ENCODE assay signal across 8 mouse cellular contexts in genomic region chr9:57439522-57440295, GRCm38 (mm10). TPM values are rescaled to one million over a fixed set of nuclear protein-coding genes. Genes with fewer than 3 reads are reported as not detected.
DNase-seq lines count a peak whose midpoint lies in the region; ATAC-seq and TF ChIP-seq lines count a peak whose summit lies in the region.

Ppcdc (minus strand) TSS chr9:57440124.

- H3K4me3 ChIP-seq in bone marrow macrophage, adult 2 months (ENCODE audit: insufficient read depth, low read length) = peak within 1 kb of the TSS; percentile 91
- H3K4me3 ChIP-seq in embryonic fibroblast, embryonic 13.5 days (ENCODE audit: insufficient read depth, low read length) = peak within 1 kb of the TSS; percentile 69
- H3K4me3 ChIP-seq in kidney, embryonic 14.5 days (ENCODE audit: low read length) = peak within 1 kb of the TSS; percentile 42
- peak within 1 kb of the TSS; percentile 58 for H3K4me3 ChIP-seq in limb, embryonic 15.5 days

- H3K27ac ChIP-seq in bone marrow macrophage, adult 2 months (ENCODE audit: insufficient read depth, low read depth, low read length) = peak within 1 kb of the TSS; percentile 84
- peak within 1 kb of the TSS; percentile 78 for H3K27ac ChIP-seq in embryonic fibroblast, embryonic 13.5 days (ENCODE audit: insufficient read depth, low read length)
- H3K27ac ChIP-seq in kidney, embryonic 14.5 days (ENCODE audit: low read depth, low read length) = peak within 1 kb of the TSS; percentile 65; the same call in 1 of the 2 replicates
- peak within 1 kb of the TSS; percentile 82 for H3K27ac ChIP-seq in limb, embryonic 15.5 days

- no peaks in the 10 kb centered on the region for H3K9me3 ChIP-seq in kidney, embryonic 14.5 days (ENCODE audit: control insufficient read depth, low read length)
- no peaks in the 10 kb centered on the region for H3K9me3 ChIP-seq in limb, embryonic 15.5 days

- peaks cover 21% of the 10 kb centered on the region for H3K4me1 ChIP-seq in bone marrow macrophage, adult 2 months (ENCODE audit: control insufficient read depth, insufficient read depth, low read length)
- peaks cover 12% of the 10 kb centered on the region for H3K4me1 ChIP-seq in embryonic fibroblast, embryonic 13.5 days (ENCODE audit: control insufficient read depth, insufficient read depth, low read length)
- peaks cover 19% of the 10 kb centered on the region for H3K4me1 ChIP-seq in kidney, embryonic 14.5 days (ENCODE audit: control insufficient read depth, insufficient read depth, low read length)
- H3K4me1 ChIP-seq in limb, embryonic 15.5 days = peaks cover 8% of the 10 kb centered on the region; the same call in 1 of the 2 replicates

- H3K36me3 ChIP-seq in kidney, embryonic 14.5 days (ENCODE audit: control insufficient read depth, insufficient read depth, low read length) = no peaks in the 10 kb centered on the region; the same call in 1 of the 2 replicates
- H3K36me3 ChIP-seq in limb, embryonic 15.5 days = peaks cover 8% of the 10 kb centered on the region; the same call in 1 of the 2 replicates

- peak; percentile 96 for DNase-seq in A20 (ENCODE audit: low read depth, low spot score)
- DNase-seq in heart, adult 9 months (ENCODE audit: low spot score in 2 of 2) = peak; percentile 95
- peak; percentile 78 to 80 for DNase-seq in monocyte, adult 2 months (ENCODE audit: low read depth in 1 of 2, low spot score in 2 of 2)
- peak; percentile 94 to 96 for DNase-seq in spleen, postnatal 36 days (ENCODE audit: low spot score in 2 of 2)

- no peaks in the 10 kb centered on the region for H3K27me3 ChIP-seq in kidney, embryonic 14.5 days (ENCODE audit: control insufficient read depth, insufficient read depth, low read length)
- H3K27me3 ChIP-seq in limb, embryonic 15.5 days = no peaks in the 10 kb centered on the region

- TF ChIP-seq POLR2A in bone marrow macrophage, adult 2 months (IDR thresholded peaks at IDR 0.05; ENCODE audit: borderline replicate concordance, low read depth, low read length) = peak; percentile 55; the same call in 1 of the 2 replicates
- peak; percentile 90 for TF ChIP-seq POLR2A in embryonic fibroblast, embryonic 13.5 days (IDR thresholded peaks at IDR 0.05; ENCODE audit: low read depth, low read length)

- no peak for TF ChIP-seq CTCF in bone marrow macrophage, adult 2 months (IDR thresholded peaks at IDR 0.05; ENCODE audit: low read depth, low read length)
- no peak for TF ChIP-seq CTCF in embryonic fibroblast, embryonic 13.5 days (IDR thresholded peaks at IDR 0.05; ENCODE audit: borderline replicate concordance, insufficient read depth, low read length)

- peak within 1 kb of the TSS; percentile 65 for H3K9ac ChIP-seq in kidney, embryonic 14.5 days (ENCODE audit: low read depth, low read length)
- peak within 1 kb of the TSS; percentile 50 for H3K9ac ChIP-seq in limb, embryonic 15.5 days

- H3K4me2 ChIP-seq in kidney, embryonic 14.5 days (replicated peaks; ENCODE audit: low read depth, low read length) = peak within 1 kb of the TSS; percentile 53
- H3K4me2 ChIP-seq in limb, embryonic 15.5 days = peak within 1 kb of the TSS; percentile 63

- ATAC-seq in kidney, embryonic 14.5 days (ENCODE audit: low FRiP score, low TSS enrichment) = peak; percentile 94
- ATAC-seq in limb, embryonic 15.5 days (ENCODE audit: insufficient number of reproducible peaks, low FRiP score, low TSS enrichment, low read depth) = peak; percentile 93

- 3% methylated on average over 32 of the region's 32 CpGs for WGBS in kidney, embryonic 14.5 days
- WGBS in limb, embryonic 15.5 days = 2% methylated on average over 32 of the region's 32 CpGs

RNA-seq across cellular contexts. Expression of gene Ppcdc, which starts in this region (rescaled TPM):
- 28.6 and 29.5 TPM in 2 replicates for polyA plus RNA-seq in bone marrow macrophage, adult 2 months (2012; ENCODE audit: insufficient read depth, insufficient read length, missing spikeins)
- polyA plus RNA-seq in embryonic fibroblast, embryonic 13.5 days (2011; ENCODE audit: insufficient read length, low read depth, missing spikeins) = 26.6 and 31.0 TPM in 2 replicates
- polyA plus RNA-seq in kidney, embryonic 14.5 days (2014; fragmentation: Nextera tagmentation; extraction: Ambion mirVana) = 22.9 and 30.4 TPM in 2 replicates
- polyA plus RNA-seq in limb, embryonic 15.5 days (2015; fragmentation: Nextera tagmentation; extraction: Ambion mirVana) = 23.3 and 25.5 TPM in 2 replicates

Comparison
In these comparisons a context has a peak if more than half of its experiments do, and no peak if none do; other contexts are left out.
1. Peak in every context shown above with its lines: DNase-seq, ATAC-seq, H3K4me3 ChIP-seq and H3K27ac ChIP-seq.